Mouse (Mus musculus): ENCODE results near the gene Ssbp2.

- TF ChIP-seq CTCF (IDR thresholded peaks at IDR 0.05; ENCODE audit: borderline replicate concordance, control insufficient read depth, extremely low read depth, insufficient read depth, low read length, poor library complexity) (no peak), POLR2A (IDR thresholded peaks at IDR 0.05; ENCODE audit: control insufficient read depth, extremely low read depth, insufficient read depth, low read length, poor library complexity) (peak; percentile 72)
These were observed 670 bp downstream of the Ssbp2 start for GRCm38 (mm10) chr13:91460621-91461284.

Measured in thymus, adult 2 months (tissue).